Mouse (Mus musculus) c-Kit-positive CD71-negative TER-119-negative erythroid progenitor cells, embryonic 14.5 days (primary cell): ENCODE measurements around the gene Cav1.

Experiments
- DNase-seq: peaks from one replicate; pipeline ENCODE4 v3.0.0-alpha.2; 2013; ENCODE audit warnings: low read depth

Gene Cav1

DNA sequence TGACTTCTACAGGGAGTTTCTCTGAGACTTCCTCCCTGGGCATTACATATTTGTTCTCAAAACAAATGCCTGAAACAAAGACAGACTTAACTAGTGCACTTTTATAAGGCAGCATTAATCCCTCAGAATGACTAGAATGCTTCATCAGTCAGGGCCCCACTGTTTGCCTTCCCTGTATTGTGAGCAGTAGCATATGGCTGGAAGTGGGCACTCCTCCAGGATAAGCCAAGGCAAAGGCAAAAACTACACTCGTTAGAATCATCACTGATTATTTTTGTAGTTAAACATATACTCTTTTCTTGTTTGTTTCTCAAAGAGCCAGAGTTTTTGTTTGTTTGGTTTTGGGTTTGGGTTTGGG, 11.0 kb downstream of the Cav1 start:
- no peak for DNase-seq

GRCm38 (mm10) chr6:17317944-17318343, 11.8 kb downstream of the Cav1 start:
- no peak for DNase-seq

- DNase-seq = no peak
These were observed 15.8 kb downstream of the Cav1 start for GRCm38 (mm10) chr6:17321976-17322375.

GRCm38 (mm10) chr6:17327216-17327615, 21.1 kb downstream of the Cav1 start:
- DNase-seq = no peak

- no peak for DNase-seq
These were observed 23.7 kb downstream of the Cav1 start for GRCm38 (mm10) chr6:17329801-17330200.

GRCm38 (mm10) chr6:17337724-17338123, 31.6 kb downstream of the Cav1 start:
- no peak for DNase-seq

DNA sequence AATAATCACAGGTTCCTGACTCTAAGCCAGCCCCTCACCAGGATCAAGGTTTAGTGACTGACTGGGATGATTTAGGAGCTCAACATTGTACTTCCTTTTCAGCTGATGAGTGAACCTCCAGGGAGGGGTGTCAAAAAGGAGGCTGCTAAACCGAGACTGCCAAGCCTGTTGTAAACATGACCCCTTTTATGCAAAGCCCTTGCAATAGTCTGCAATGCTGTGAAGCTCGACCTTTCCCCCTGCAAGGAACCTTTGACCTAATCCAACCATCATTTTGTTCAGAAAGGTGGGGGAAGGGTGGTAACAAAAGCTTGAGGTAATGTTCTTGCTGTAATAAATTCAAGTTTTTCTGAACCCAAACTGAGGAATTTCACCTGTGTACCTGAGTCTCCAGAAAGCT, 34.3 kb downstream of the Cav1 start:
- DNase-seq = no peak

GRCm38 (mm10) chr6:17348011-17348410, 41.9 kb downstream of the Cav1 start:
- DNase-seq = no peak

GRCm38 (mm10) chr6:17350803-17351202, 44.7 kb downstream of the Cav1 start:
- DNase-seq = no peak

GRCm38 (mm10) chr6:17358896-17359690, 53.0 kb downstream of the Cav1 start:
- peak; percentile 26 for DNase-seq

- DNase-seq = peak; percentile 34
These were observed 56.6 kb downstream of the Cav1 start for GRCm38 (mm10) chr6:17362771-17363170.

- no peak for DNase-seq
These were observed 57.5 kb downstream of the Cav1 start for GRCm38 (mm10) chr6:17363446-17364179.

DNA sequence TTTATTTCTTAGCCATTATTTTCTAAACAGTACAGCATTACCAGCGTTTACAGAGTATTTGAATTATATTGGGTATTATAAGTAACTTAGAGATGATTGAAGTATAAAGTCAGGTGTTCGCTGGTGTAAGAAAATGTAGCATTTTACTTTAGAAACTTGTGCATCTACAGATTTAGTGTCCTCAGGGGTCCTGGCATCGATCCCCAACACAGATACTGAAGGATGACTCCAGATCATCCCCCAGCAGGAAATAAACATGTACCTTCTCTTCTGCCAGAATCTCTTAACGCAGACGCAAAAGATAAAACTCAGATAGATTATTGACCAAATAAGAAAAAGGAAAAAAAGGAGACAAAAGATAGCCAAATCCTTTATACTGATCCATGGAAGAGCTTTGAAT, 68.2 kb downstream of the Cav1 start:
- no peak for DNase-seq

DNA sequence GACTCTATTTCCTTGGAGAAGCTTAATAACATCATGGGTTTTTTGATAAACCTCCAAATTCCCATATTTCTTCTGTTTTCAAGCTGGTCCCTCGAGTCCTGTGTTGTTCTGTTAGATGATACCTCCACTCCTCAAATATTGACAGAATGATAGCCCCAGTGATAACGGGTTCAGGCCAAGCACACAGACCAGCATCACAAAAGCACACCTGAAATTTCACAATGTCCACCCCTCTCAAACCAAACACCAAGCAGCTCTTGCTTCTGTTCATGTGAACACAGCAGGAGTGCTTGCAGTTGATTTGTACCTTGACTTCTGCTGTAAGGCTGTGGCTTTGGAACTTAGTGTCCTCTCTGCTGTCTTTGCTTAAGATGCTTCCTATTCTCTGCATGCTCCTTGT, 71.2 kb downstream of the Cav1 start:
- no peak for DNase-seq

GRCm38 (mm10) chr6:17380102-17380501, 74.0 kb downstream of the Cav1 start:
- DNase-seq = no peak

DNA sequence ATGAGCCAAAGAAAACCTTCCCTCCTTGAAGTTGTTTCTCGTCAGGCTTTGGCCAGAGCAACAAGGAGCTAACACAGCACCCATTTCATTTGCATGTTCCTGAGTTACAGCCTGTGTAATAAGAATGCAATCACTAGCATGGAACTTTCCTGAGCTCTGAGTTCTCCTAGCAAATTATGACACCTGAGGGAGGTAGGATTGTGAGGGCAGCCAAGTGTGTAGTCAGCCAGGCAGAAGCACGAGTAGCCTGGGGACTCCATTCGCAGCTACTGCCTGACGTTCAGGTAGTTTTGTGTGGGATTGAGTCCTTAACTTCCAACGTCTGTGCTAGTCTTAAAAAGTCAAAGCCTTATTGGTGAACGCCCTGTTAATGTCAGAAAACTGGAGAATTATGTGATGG, 75.6 kb downstream of the Cav1 start:
- DNase-seq = no peak

- no peak for DNase-seq
These were observed 79.4 kb downstream of the Cav1 start for GRCm38 (mm10) chr6:17385531-17385930.

DNA sequence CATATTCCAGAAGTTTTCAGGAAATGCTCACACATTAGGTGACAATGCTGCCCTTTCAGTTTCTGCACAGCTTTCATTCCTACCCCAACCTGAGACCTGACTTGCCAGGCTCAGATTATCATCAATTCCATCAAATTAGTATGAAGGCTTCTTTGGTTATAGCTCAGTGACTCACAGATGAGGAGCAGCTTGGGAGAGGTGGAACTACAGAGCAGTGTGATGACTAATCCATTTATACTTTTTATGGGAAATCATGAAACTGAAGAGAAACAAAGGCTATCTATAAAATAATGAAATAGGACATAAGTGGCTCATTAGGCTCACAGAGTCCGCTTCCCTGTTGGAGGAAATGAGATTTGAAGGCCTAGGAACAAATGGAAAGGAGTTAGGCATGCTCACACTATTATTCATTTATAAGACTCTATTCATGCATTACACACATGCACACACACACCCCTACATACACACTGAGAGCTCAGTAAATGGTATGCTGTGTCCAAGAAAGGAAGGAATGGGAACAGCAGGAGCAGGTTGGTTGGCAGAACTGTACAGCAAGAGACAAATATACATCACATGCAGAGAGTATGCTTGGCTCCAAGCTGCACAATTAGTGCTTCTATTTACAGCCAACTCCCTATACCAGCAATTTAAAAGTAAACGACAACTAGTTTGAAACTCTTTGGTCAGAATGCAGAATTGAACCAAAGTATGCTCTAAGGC, 82.0 kb downstream of the Cav1 start:
- no peak for DNase-seq
